Mouse (Mus musculus) adrenal gland, adult (tissue): ENCODE results near the gene Vmn2r100.

Experiments
- DNase-seq, 2 experiments: peaks; one replicate each; pipeline ENCODE4 v3.0.0; 2022 to 2023; ENCODE audit warnings: low spot score in 1 of 2; ENCODE audit not compliant: inconsistent age in 2 of 2

Gene Vmn2r100

DNA sequence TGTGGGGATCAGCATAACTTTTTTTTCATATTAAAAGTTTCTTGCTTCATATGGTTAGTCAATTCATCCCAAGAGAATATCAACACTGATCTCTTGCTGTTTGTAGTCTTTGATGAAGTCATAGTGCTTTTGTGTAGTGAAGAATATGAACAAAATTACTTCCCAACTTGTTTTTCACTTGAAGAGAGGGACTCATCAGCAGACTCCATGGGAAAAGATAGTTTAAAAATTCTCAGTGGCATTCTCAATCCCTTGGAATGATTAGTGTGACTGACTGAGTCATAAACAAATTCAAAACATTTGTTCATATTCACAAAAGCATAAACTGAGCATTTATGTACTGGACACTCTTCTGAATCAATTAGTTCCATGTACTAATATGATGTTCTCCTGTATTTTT lies at the start of gene Vmn2r100:
Gene Vmn2r100 (plus strand): TSS at position 301 of the 400 bp plus-strand sequence.
- no peak for DNase-seq

- no peak for DNase-seq
Observed at GRCm38 (mm10) chr17:19482866-19483265, 21.7 kb upstream of the Vmn2r100 start.

- DNase-seq = no peak
Observed at GRCm38 (mm10) chr17:19576927-19577326, 72.4 kb downstream of the Vmn2r100 start, which contains the start of gene Vmn2r101. Gene Vmn2r101, plus strand, starts transcription at chr17:19577227.
